Mouse (Mus musculus) cerebellum, adult 2 months (tissue): Measurements from ENCODE around the gene Tmem63c.

Experiments
- CTCF ChIP-seq: fragments of 200-500 bp; IDR thresholded peaks from 2 replicates; pipeline ENCODE4 v1.5.1; 2011; ENCODE audit warnings: low read depth, mild to moderate bottlenecking, control low read depth, low read length, moderate library complexity, borderline replicate concordance; ENCODE audit not compliant: insufficient read depth
- POLR2A ChIP-seq: fragments of 200-500 bp; IDR thresholded peaks from 2 replicates; pipeline ENCODE4 v1.6.1; 2011; ENCODE audit warnings: low read length, control low read depth, borderline replicate concordance; ENCODE audit not compliant: insufficient read depth

DNA sequence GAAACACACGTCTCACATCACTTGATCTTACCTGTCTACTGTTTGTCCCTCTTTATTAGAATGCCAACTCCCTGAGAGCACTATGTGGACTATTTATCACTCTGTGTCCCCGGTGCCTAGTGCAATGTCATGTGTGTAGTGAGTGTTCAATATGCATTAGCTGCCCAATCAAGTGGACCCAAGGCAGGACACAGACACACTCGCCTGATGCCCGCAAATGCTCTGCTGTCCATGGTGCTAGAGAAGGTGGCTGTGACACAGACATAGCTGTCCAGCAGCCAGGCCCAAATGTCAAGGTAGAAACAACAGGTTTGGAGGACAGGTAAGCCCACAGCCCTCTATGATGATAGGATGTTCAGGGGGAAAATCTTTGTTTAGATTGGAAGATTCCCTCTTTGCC, 27.0 kb upstream of the Tmem63c start:
- TF ChIP-seq CTCF, result no peak
- no peak for TF ChIP-seq POLR2A
